Mouse (Mus musculus) heart, embryonic 14.5 days (tissue): Measurements from ENCODE around the gene Dnm1l. TPM values are rescaled to one million over a fixed set of nuclear protein-coding genes. Genes with fewer than 3 reads are reported as not detected.
"Not testable (repeated sequence)": the region's sequence is repeated elsewhere in the genome, so short reads cannot be mapped to it uniquely, and the experiment has no call there.

Source experiments
- ATAC-seq: fragments of 200-750 bp; cut with Nextera tagmentation; 2 replicates; pipeline ENCODE4 v1.8.0; 2017; ENCODE audit warnings: low read depth, moderate TSS enrichment; ENCODE audit not compliant: insufficient number of reproducible peaks, insufficient read depth, low FRiP score
- H3K27ac ChIP-seq, 2 experiments: fragments of 200-500 bp in 1 of 2; fragments of 300-500 bp in 1 of 2; sonication (generic) in 1 of 2; replicated peaks in 1 of 2; 2 replicates each; pipeline ENCODE4 v1.5.1; 2012 to 2014; ENCODE audit warnings: low read depth in 2 of 2, low read length in 2 of 2, control low read depth in 1 of 2, mild to moderate bottlenecking in 1 of 2, mixed read lengths in 1 of 2; ENCODE audit not compliant: control insufficient read depth in 1 of 2, insufficient read depth in 1 of 2
- H3K27me3 ChIP-seq: fragments of 300-500 bp; sonication (generic); 2 replicates; pipeline ENCODE4 v1.6.1; 2014; ENCODE audit warnings: mild to moderate bottlenecking, low read length, control low read depth; ENCODE audit not compliant: control insufficient read depth, insufficient read depth
- H3K36me3 ChIP-seq: fragments of 300-500 bp; sonication (generic); 2 replicates; pipeline ENCODE4 v1.6.1; 2014; ENCODE audit warnings: mild to moderate bottlenecking, control low read depth, low read length, mixed read lengths; ENCODE audit not compliant: control insufficient read depth, insufficient read depth
- H3K4me1 ChIP-seq, 2 experiments: fragments of 200-500 bp in 1 of 2; fragments of 300-500 bp in 1 of 2; sonication (generic) in 1 of 2; 2 replicates each; pipeline ENCODE4 v1.6.1; 2012 to 2014; ENCODE audit warnings: low read length in 2 of 2, control low read depth in 1 of 2, mixed read lengths in 1 of 2; ENCODE audit not compliant: control insufficient read depth in 2 of 2, insufficient read depth in 2 of 2
- H3K4me2 ChIP-seq: fragments of 300-500 bp; sonication (generic); 2 replicates; pipeline ENCODE4 v1.6.1; 2014; ENCODE audit warnings: mild to moderate bottlenecking, low read length
- H3K4me3 ChIP-seq, 2 experiments: fragments of 200-500 bp in 1 of 2; fragments of 300-500 bp in 1 of 2; sonication (generic) in 1 of 2; 2 replicates each; pipeline ENCODE4 v1.5.1; 2012 to 2014; ENCODE audit warnings: low read length in 2 of 2, mild to moderate bottlenecking in 2 of 2, control low read depth in 1 of 2, low read depth in 1 of 2, moderate library complexity in 1 of 2; ENCODE audit not compliant: control insufficient read depth in 1 of 2, insufficient read depth in 1 of 2
- H3K9ac ChIP-seq: fragments of 300-500 bp; sonication (generic); 2 replicates; pipeline ENCODE4 v1.6.1; 2014; ENCODE audit warnings: mild to moderate bottlenecking, low read length
- H3K9me3 ChIP-seq: fragments of 300-500 bp; sonication (generic); 2 replicates; pipeline ENCODE4 v1.6.1; 2016; ENCODE audit warnings: low read length, control low read depth; ENCODE audit not compliant: control insufficient read depth
- WGBS: fragments of 180-500 bp; shearing (Covaris S2); extraction: QIAGEN DNeasy Blood & Tissue Kit; methylation state at CpG from one replicate; pipeline ENCODE4 v1.1.7; 2014; 5-methylcytosine and 5-hydroxymethylcytosine counted together
- polyA plus RNA-seq: library from polyadenylated mRNA; unstranded; fragments of >200 nt; fragmentation: Nextera tagmentation; extraction: Ambion mirVana; gene quantifications from 2 replicates; pipeline ENCODE4 v1.2.1, GENCODE M21; 2014

Gene Dnm1l
- polyA plus RNA-seq, result 68.4 and 74.3 TPM in 2 replicates

- Histone ChIP-seq H3K4me3 (peak within 1 kb of the TSS; percentile 71 to 81), H3K4me1 (peaks cover 2 to 6% of the 10 kb centered on the region in 2 experiments; a peak in 3 of 4 replicates), H3K9ac (peak within 1 kb of the TSS; percentile 81), H3K4me2 (peak within 1 kb of the TSS; percentile 66), H3K36me3 (no peaks in the 10 kb centered on the region), H3K27me3 (no peaks in the 10 kb centered on the region), H3K9me3 (no peaks in the 10 kb centered on the region), H3K27ac (peak within 1 kb of the TSS; percentile 93 to 97)
- WGBS, result under 1% methylated on average over 55 of the region's 55 CpGs
- ATAC-seq, result peak; percentile 98
These were observed at the start of gene Dnm1l for GRCm38 (mm10) chr16:16358481-16359100. Dnm1l (minus strand) TSS chr16:16358959.

GRCm38 (mm10) chr16:16367217-16367616 lies 8.5 kb upstream of the Dnm1l start:
- H3K27me3 ChIP-seq, ATAC-seq, H3K4me3 ChIP-seq, H3K27ac ChIP-seq, H3K9me3 ChIP-seq, H3K36me3 ChIP-seq, H3K4me1 ChIP-seq, H3K4me2 ChIP-seq, H3K9ac ChIP-seq: not testable (repeated sequence)
- 68% methylated on average over 8 of the region's 9 CpGs for WGBS

DNA sequence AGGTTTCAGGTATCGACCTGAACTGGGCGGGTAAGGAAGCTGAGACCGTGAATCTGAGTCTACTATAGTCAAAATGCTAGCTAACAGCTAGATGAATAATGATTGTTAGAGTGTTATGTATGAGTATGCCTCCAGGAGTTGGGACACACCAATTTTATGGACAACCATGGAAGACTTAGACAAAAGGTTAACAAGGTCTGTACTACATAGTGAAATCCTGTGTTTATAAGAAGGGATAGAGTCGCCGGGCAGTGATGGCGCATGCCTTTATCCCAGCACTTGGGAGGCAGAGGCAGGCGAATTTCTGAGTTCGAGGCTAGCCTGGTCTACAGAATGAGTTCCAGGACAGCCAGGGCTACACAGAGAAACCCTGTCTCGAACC lies 333 bp upstream of the Dnm1l start:
- peak overlapping the region; percentile 71 to 81; a peak in 3 of 4 replicates for H3K4me3 ChIP-seq
- H3K9me3 ChIP-seq, H3K36me3 ChIP-seq, H3K4me1 ChIP-seq, H3K27me3 ChIP-seq: not testable (repeated sequence)
- H3K4me2 ChIP-seq, result peak overlapping the region; percentile 66
- H3K27ac ChIP-seq, result peak overlapping the region in 1 of 2 experiments; percentile 93; a peak in 1 of 4 replicates
- WGBS, result 50% methylated on average over 9 of the region's 9 CpGs
- H3K9ac ChIP-seq, result peak overlapping the region; percentile 81; the same call in 1 of the 2 replicates
- ATAC-seq, result 0 out of 2 replicates have a peak, but pooled peaks have one; percentile 7

- WGBS, result 7% methylated on average over 6 of the region's 6 CpGs
- no peaks in the 10 kb centered on the region for H3K36me3 ChIP-seq
- H3K9ac ChIP-seq, result peak overlapping the region; percentile 81
- 0 out of 2 replicates have a peak, but pooled peaks cover under 1% of the 10 kb centered on the region for H3K9me3 ChIP-seq
- H3K4me1 ChIP-seq, result peaks cover 2 to 6% of the 10 kb centered on the region in 2 experiments; a peak in 3 of 4 replicates
- H3K27me3 ChIP-seq, result no peaks in the 10 kb centered on the region
- H3K4me2 ChIP-seq, result peak overlapping the region; percentile 66
- H3K27ac ChIP-seq, result peak overlapping the region; percentile 39 to 93; a peak in 3 of 4 replicates
- no peak for ATAC-seq
- peak overlapping the region; percentile 71 to 81 for H3K4me3 ChIP-seq
These were observed 851 bp downstream of the Dnm1l start for GRCm38 (mm10) chr16:16357908-16358307.

DNA sequence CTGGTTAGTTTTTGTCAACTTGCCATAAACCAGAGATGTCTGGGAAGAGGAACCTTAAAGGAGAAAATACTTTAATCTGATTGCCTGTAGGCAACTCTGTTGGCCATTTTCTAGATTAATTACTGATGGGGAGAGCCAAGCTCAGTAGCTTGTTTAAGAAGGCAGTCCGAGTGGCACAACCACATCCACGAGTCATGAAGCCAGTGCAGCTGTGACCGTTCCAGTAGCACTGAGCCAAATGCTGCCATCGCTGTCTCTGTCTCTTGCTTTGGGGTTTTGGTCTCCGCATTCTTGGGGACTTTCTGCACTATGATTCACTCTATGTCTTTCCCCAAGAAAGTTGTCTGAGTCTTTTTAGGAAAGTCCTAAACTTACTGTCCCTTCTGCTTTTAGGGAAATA lies 12.3 kb downstream of the Dnm1l start:
- no peak overlapping the region for H3K4me2 ChIP-seq
- H3K4me3 ChIP-seq, result no peak overlapping the region
- H3K36me3 ChIP-seq, result peaks cover 34% of the 10 kb centered on the region
- no peaks in the 10 kb centered on the region for H3K9me3 ChIP-seq
- no peak for ATAC-seq
- WGBS, result 90% methylated on average over 5 of the region's 5 CpGs
- peaks cover 0 to 4% of the 10 kb centered on the region in 2 experiments; a peak in 2 of 4 replicates for H3K4me1 ChIP-seq
- H3K27me3 ChIP-seq, result no peaks in the 10 kb centered on the region
- no peak overlapping the region for H3K27ac ChIP-seq
- no peak overlapping the region for H3K9ac ChIP-seq

GRCm38 (mm10) chr16:16325775-16326336 lies 32.9 kb downstream of the Dnm1l start:
- Histone ChIP-seq H3K9ac (no peak overlapping the region), H3K4me1 (no peaks in the 10 kb centered on the region), H3K9me3 (no peaks in the 10 kb centered on the region), H3K4me2 (no peak overlapping the region), H3K36me3 (peaks cover 76% of the 10 kb centered on the region), H3K4me3 (no peak overlapping the region), H3K27me3 (no peaks in the 10 kb centered on the region), H3K27ac (no peak overlapping the region)
- ATAC-seq, result no peak
- WGBS, result 87% methylated on average over 5 of the region's 5 CpGs

- Histone ChIP-seq H3K4me3 (no peak overlapping the region), H3K4me1 (no peaks in the 10 kb centered on the region), H3K36me3 (peaks cover 81% of the 10 kb centered on the region), H3K9me3 (no peaks in the 10 kb centered on the region), H3K27me3 (no peaks in the 10 kb centered on the region), H3K27ac (no peak overlapping the region), H3K4me2 (no peak overlapping the region), H3K9ac (no peak overlapping the region)
- WGBS, result 86% methylated on average over 5 of the region's 5 CpGs
- no peak for ATAC-seq
These were observed 47.4 kb downstream of the Dnm1l start for GRCm38 (mm10) chr16:16311319-16311718.
